ENCODE assay signal across 8 mouse cellular contexts in genomic region chr1:92647752-92648151, GRCm38 (mm10). TPM values are rescaled to one million over a fixed set of nuclear protein-coding genes. Genes with fewer than 3 reads are reported as not detected.
A peak's percentile ranks its signal among the peaks of the same experiment; 100 is the strongest.
DNase-seq lines count a peak whose midpoint lies in the region; ATAC-seq and TF ChIP-seq lines count a peak whose summit lies in the region.

No protein-coding gene starts in this region.

- TF ChIP-seq EP300 in stomach, postnatal 0 days (optimal IDR thresholded peaks at IDR 0.05) = no peak

- no peaks in the 10 kb centered on the region for H3K9me3 ChIP-seq in stomach, postnatal 0 days (ENCODE audit: control insufficient read depth, low read length)

- TF ChIP-seq POLR2A in liver, adult 2 months (IDR thresholded peaks at IDR 0.05; ENCODE audit: extremely low read depth, insufficient read depth, low read length) = no peak

- H3K9ac ChIP-seq in liver, adult 2 months (ENCODE audit: low read depth, low read length) = no peak overlapping the region
- no peak overlapping the region for H3K9ac ChIP-seq in stomach, postnatal 0 days (ENCODE audit: low read length)

- TF ChIP-seq CTCF in liver, adult 2 months (IDR thresholded peaks at IDR 0.05; ENCODE audit: low read depth, low read length) = peak; percentile 85
- TF ChIP-seq CTCF in stomach, postnatal 0 days (IDR thresholded peaks at IDR 0.05; ENCODE audit: low read depth) = peak; percentile 88

- DNase-seq in A20 (ENCODE audit: low read depth, low spot score) = peak; percentile 64
- DNase-seq in adipocyte (ENCODE audit: low spot score) = peak; percentile 70
- DNase-seq in embryo, embryonic 10.5 days (ENCODE audit: low spot score) = peak; percentile 93
- peak; percentile 52 for DNase-seq in heart, adult 8-10 months (ENCODE audit: low spot score)
- peak; percentile 61 for DNase-seq in kidney, adult 9 months
- DNase-seq in liver, adult 2 months (ENCODE audit: extremely low read depth, low read depth, low spot score) = peak; percentile 22
- DNase-seq in stomach, postnatal 0 days (ENCODE audit: low spot score) = peak; percentile 80

- ATAC-seq in monocyte, adult 5-6 weeks (replicated peaks; ENCODE audit: insufficient number of reproducible peaks, low FRiP score, low TSS enrichment, poor library complexity, severe bottlenecking) = peak; percentile 36; the same call in 1 of the 2 replicates
- ATAC-seq in stomach, postnatal 0 days (ENCODE audit: low FRiP score, low TSS enrichment) = peak; percentile 33; the same call in 1 of the 2 replicates

- no peak overlapping the region for H3K27ac ChIP-seq in liver, adult 2 months (replicated peaks; ENCODE audit: insufficient read depth, low read depth, low read length)
- H3K27ac ChIP-seq in stomach, postnatal 0 days (replicated peaks) = no peak overlapping the region

- no peak overlapping the region for H3K4me2 ChIP-seq in stomach, postnatal 0 days (replicated peaks; ENCODE audit: low read depth)

- no peak overlapping the region for H3K4me3 ChIP-seq in liver, adult 2 months (ENCODE audit: insufficient read depth, low read depth, low read length)
- H3K4me3 ChIP-seq in stomach, postnatal 0 days (ENCODE audit: low read depth, low read length) = no peak overlapping the region

- H3K27me3 ChIP-seq in liver, adult 2 months (ENCODE audit: control insufficient read depth, insufficient read depth, low read length) = no peaks in the 10 kb centered on the region
- H3K27me3 ChIP-seq in stomach, postnatal 0 days (ENCODE audit: control insufficient read depth, insufficient read depth, low read length) = no peaks in the 10 kb centered on the region

- H3K36me3 ChIP-seq in liver, adult 2 months (ENCODE audit: control insufficient read depth, insufficient read depth, low read length) = no peaks in the 10 kb centered on the region
- no peaks in the 10 kb centered on the region for H3K36me3 ChIP-seq in stomach, postnatal 0 days (ENCODE audit: control insufficient read depth, insufficient read depth, low read length)

- H3K4me1 ChIP-seq in liver, adult 2 months (ENCODE audit: control insufficient read depth, insufficient read depth, low read length) = peaks cover 3% of the 10 kb centered on the region; the same call in 1 of the 2 replicates
- no peaks in the 10 kb centered on the region for H3K4me1 ChIP-seq in stomach, postnatal 0 days (replicated peaks; ENCODE audit: control insufficient read depth, insufficient read depth)

- no peaks in the 10 kb centered on the region for H3K79me2 ChIP-seq in liver, adult 2 months (ENCODE audit: control insufficient read depth, insufficient read depth, low read length)

- WGBS in liver, adult 2 months = 9% methylated on average over 8 of the region's 8 CpGs
- 7% methylated on average over 8 of the region's 8 CpGs for WGBS in stomach, postnatal 0 days

RNA-seq across cellular contexts. Expression of gene Otos, which starts 0.9 kb away (rescaled TPM):
- not detected for total RNA-seq in heart, adult 8-10 months (2022)
- not detected in 2 replicates for total RNA-seq in liver, adult 2 months (2014; rRNA removed)
- polyA plus RNA-seq in liver, adult 2 months (2012; rRNA removed) = not detected in 2 replicates
- not detected in 3 replicates for total RNA-seq in monocyte, adult 5-6 weeks (2017)
- 0.16 and 0.18 TPM in 2 replicates for polyA plus RNA-seq in stomach, postnatal 0 days (2015; fragmentation: Nextera tagmentation; extraction: Ambion mirVana)

RNA-seq across cellular contexts. Expression of gene Cops9, which starts 6.0 kb away (rescaled TPM):
- 100 to 1,000 TPM; 218 to 255 (median 237) TPM for total RNA-seq in heart, adult 8-10 months (2022)
- total RNA-seq in liver, adult 2 months (2014; rRNA removed) = 121 and 145 TPM in 2 replicates
- polyA plus RNA-seq in liver, adult 2 months (2012; rRNA removed) = 72.0 and 77.3 TPM in 2 replicates
- 57.2 to 123 TPM (median 99.5 TPM) in 3 replicates for total RNA-seq in monocyte, adult 5-6 weeks (2017)
- polyA plus RNA-seq in stomach, postnatal 0 days (2015; fragmentation: Nextera tagmentation; extraction: Ambion mirVana) = 375 and 396 TPM in 2 replicates

RNA-seq across cellular contexts. Expression of gene Olfr12, which starts 30.2 kb away (rescaled TPM):
- not detected for total RNA-seq in heart, adult 8-10 months (2022)
- total RNA-seq in liver, adult 2 months (2014; rRNA removed) = not detected in 2 replicates
- polyA plus RNA-seq in liver, adult 2 months (2012; rRNA removed) = not detected in 2 replicates
- total RNA-seq in monocyte, adult 5-6 weeks (2017) = not detected in 3 replicates
- polyA plus RNA-seq in stomach, postnatal 0 days (2015; fragmentation: Nextera tagmentation; extraction: Ambion mirVana) = 0.02 TPM in 1 of 2 replicates, not detected in the other

RNA-seq across cellular contexts. Expression of gene Olfr1410, which starts 42.2 kb away (rescaled TPM):
- total RNA-seq in heart, adult 8-10 months (2022) = not detected
- not detected in 2 replicates for total RNA-seq in liver, adult 2 months (2014; rRNA removed)
- not detected in 2 replicates for polyA plus RNA-seq in liver, adult 2 months (2012; rRNA removed)
- not detected in 3 replicates for total RNA-seq in monocyte, adult 5-6 weeks (2017)
- polyA plus RNA-seq in stomach, postnatal 0 days (2015; fragmentation: Nextera tagmentation; extraction: Ambion mirVana) = not detected in 2 replicates

RNA-seq across cellular contexts. Expression of gene Olfr1411, which starts 53.5 kb away (rescaled TPM):
- total RNA-seq in heart, adult 8-10 months (2022) = not detected
- total RNA-seq in liver, adult 2 months (2014; rRNA removed) = not detected in 2 replicates
- polyA plus RNA-seq in liver, adult 2 months (2012; rRNA removed) = not detected in 2 replicates
- total RNA-seq in monocyte, adult 5-6 weeks (2017) = not detected in 3 replicates
- not detected in 2 replicates for polyA plus RNA-seq in stomach, postnatal 0 days (2015; fragmentation: Nextera tagmentation; extraction: Ambion mirVana)

Comparison
In these comparisons a context has a peak if more than half of its experiments do, and no peak if none do; other contexts are left out.
1. DNase-seq: peak in every context shown above with its lines; median percentile 93 in embryo, embryonic 10.5 days; 80 in stomach, postnatal 0 days; 70 in adipocyte; 64 in A20; 61 in kidney, adult 9 months; 52 in heart, adult 8-10 months; 22 in liver, adult 2 months.